Mouse (Mus musculus) testis, postnatal 10 days (tissue): ENCODE measurements at regions not wholly inside any gene's neighbourhood (a gene's known extent, or its start where the extent isn't known, plus 50 kb on each side); places are given as distances from the start of the nearest gene placed in this dataset.

ENCODE experiments used
- DNase-seq: peaks from one replicate; pipeline ENCODE4 v3.0.0; 2021; ENCODE audit warnings: low spot score

GRCm38 (mm10) chr4:89500232-89500631 lies 179.0 kb upstream of the Dmrta1 start:
- DNase-seq, result no peak

- no peak for DNase-seq
Observed at GRCm38 (mm10) chr4:89490947-89491346, 180.1 kb upstream of the Cdkn2b start.

GRCm38 (mm10) chr4:89487416-89488165 lies 176.8 kb upstream of the Cdkn2b start:
- no peak for DNase-seq

GRCm38 (mm10) chr4:89486963-89487362 lies 176.1 kb upstream of the Cdkn2b start:
- DNase-seq, result no peak

- DNase-seq, result no peak
Observed at GRCm38 (mm10) chr4:89485981-89486531, 175.2 kb upstream of the Cdkn2b start.

- no peak for DNase-seq
Observed at GRCm38 (mm10) chr4:89478646-89479237, 167.9 kb upstream of the Cdkn2b start.

GRCm38 (mm10) chr4:89475848-89476247 lies 165.0 kb upstream of the Cdkn2b start:
- DNase-seq, result no peak

- no peak for DNase-seq
Observed at GRCm38 (mm10) chr4:89474836-89475541, 164.2 kb upstream of the Cdkn2b start.

- no peak for DNase-seq
Observed at GRCm38 (mm10) chr4:89471426-89471825, 160.6 kb upstream of the Cdkn2b start.

GRCm38 (mm10) chr4:89470756-89471155 lies 159.9 kb upstream of the Cdkn2b start:
- DNase-seq, result no peak

- DNase-seq, result no peak
Observed at GRCm38 (mm10) chr4:89469883-89470282, 159.0 kb upstream of the Cdkn2b start.

GRCm38 (mm10) chr4:89469406-89469805 lies 158.6 kb upstream of the Cdkn2b start:
- DNase-seq, result no peak

- no peak for DNase-seq
Observed at GRCm38 (mm10) chr4:89466766-89467165, 155.9 kb upstream of the Cdkn2b start.

- no peak for DNase-seq
Observed at GRCm38 (mm10) chr4:89463121-89463520, 152.3 kb upstream of the Cdkn2b start.

GRCm38 (mm10) chr4:89460170-89460762 lies 149.4 kb upstream of the Cdkn2b start:
- DNase-seq, result no peak

- DNase-seq, result no peak
Observed at GRCm38 (mm10) chr4:89459346-89459666, 148.5 kb upstream of the Cdkn2b start.

- no peak for DNase-seq
Observed at GRCm38 (mm10) chr4:89458628-89459345, 147.9 kb upstream of the Cdkn2b start.

- no peak for DNase-seq
Observed at GRCm38 (mm10) chr4:89457861-89458260, 147.0 kb upstream of the Cdkn2b start.

- DNase-seq, result no peak
Observed at GRCm38 (mm10) chr4:89454926-89455325, 144.1 kb upstream of the Cdkn2b start.

GRCm38 (mm10) chr4:89453051-89453450 lies 142.2 kb upstream of the Cdkn2b start:
- no peak for DNase-seq

GRCm38 (mm10) chr4:89451741-89452140 lies 140.9 kb upstream of the Cdkn2b start:
- DNase-seq, result no peak
